Mouse (Mus musculus) layer of hippocampus, adult 8-10 months (tissue): Measurements from ENCODE around the gene Papolb. TPM values are rescaled to one million over a fixed set of nuclear protein-coding genes. Genes with fewer than 3 reads are reported as not detected.

Source experiments
- DNase-seq, 2 experiments: peaks; one replicate each; pipeline ENCODE4 v3.0.0; 2022; ENCODE audit warnings: low spot score in 2 of 2
- total RNA-seq, 4 experiments: library from RNA; stranded (reverse); gene quantifications; 2 replicates each; pipeline ENCODE4 v1.2.4; 2022

Gene Papolb
- total RNA-seq, 4 experiments from 2014 or later: 0.55 to 0.87 (median 0.66) TPM

GRCm38 (mm10) chr5:142520360-142520759, 9.5 kb downstream of the Papolb start:
- DNase-seq: no peak

GRCm38 (mm10) chr5:142518973-142519372, 10.9 kb downstream of the Papolb start:
- DNase-seq: no peak

- DNase-seq: no peak
These were observed 17.8 kb downstream of the Papolb start for GRCm38 (mm10) chr5:142512112-142512511.

- no peak for DNase-seq
These were observed 19.8 kb downstream of the Papolb start for GRCm38 (mm10) chr5:142510061-142510414.

- no peak for DNase-seq
These were observed 20.5 kb downstream of the Papolb start for GRCm38 (mm10) chr5:142509141-142510060.

GRCm38 (mm10) chr5:142505695-142506423, 24.0 kb downstream of the Papolb start:
- no peak for DNase-seq

GRCm38 (mm10) chr5:142504175-142504574, 25.7 kb downstream of the Papolb start:
- no peak for DNase-seq

- DNase-seq: peak; percentile 85 to 88
These were observed 27.5 kb downstream of the Papolb start for GRCm38 (mm10) chr5:142502414-142502813.

GRCm38 (mm10) chr5:142500918-142501317, 29.0 kb downstream of the Papolb start:
- no peak for DNase-seq

GRCm38 (mm10) chr5:142498964-142499363, 30.9 kb downstream of the Papolb start:
- DNase-seq: no peak

- DNase-seq: no peak
These were observed 34.4 kb downstream of the Papolb start for GRCm38 (mm10) chr5:142495321-142496096.

GRCm38 (mm10) chr5:142493307-142493706, 36.6 kb downstream of the Papolb start:
- no peak for DNase-seq

- DNase-seq: no peak
These were observed 39.7 kb downstream of the Papolb start for GRCm38 (mm10) chr5:142489955-142490707.

- DNase-seq: no peak
These were observed 43.2 kb downstream of the Papolb start for GRCm38 (mm10) chr5:142486654-142487053.

- DNase-seq: no peak
These were observed 46.3 kb downstream of the Papolb start for GRCm38 (mm10) chr5:142483581-142483980.

- DNase-seq: no peak
These were observed 47.4 kb downstream of the Papolb start for GRCm38 (mm10) chr5:142482512-142482911.

- DNase-seq: peak in 1 of 2 experiments; percentile 85
These were observed 50.9 kb downstream of the Papolb start for GRCm38 (mm10) chr5:142478829-142479435.

GRCm38 (mm10) chr5:142477866-142478615, 51.8 kb downstream of the Papolb start:
- no peak for DNase-seq

- DNase-seq: no peak
These were observed 52.5 kb downstream of the Papolb start for GRCm38 (mm10) chr5:142477346-142477745.
